Mouse (Mus musculus) liver, postnatal 0 days (tissue): Measurements from ENCODE around the gene Dclre1c. TPM values are rescaled to one million over a fixed set of nuclear protein-coding genes. Genes with fewer than 3 reads are reported as not detected.

Experiments
- ATAC-seq: fragments of 200-750 bp; cut with Nextera tagmentation; 2 replicates; pipeline ENCODE4 v1.8.0; 2017; ENCODE audit warnings: mild to moderate bottlenecking, moderate library complexity
- DNase-seq: peaks from one replicate; pipeline ENCODE4 v3.0.0-alpha.2; 2016
- H3K27ac ChIP-seq: fragments of 300-500 bp; sonication (generic); 2 replicates; pipeline ENCODE4 v1.5.1; 2014; ENCODE audit warnings: antibody characterized with exemption, moderate library complexity, mild to moderate bottlenecking, low read depth
- H3K27me3 ChIP-seq: fragments of 300-500 bp; sonication (generic); 2 replicates; pipeline ENCODE4 v1.6.1; 2014; ENCODE audit warnings: low read length, control low read depth, mixed read lengths; ENCODE audit not compliant: insufficient read depth
- H3K36me3 ChIP-seq: fragments of 300-500 bp; sonication (generic); replicated peaks from 2 replicates; pipeline ENCODE4 v1.6.1; 2014; ENCODE audit warnings: mild to moderate bottlenecking, control low read depth, low read length, moderate library complexity, mixed read lengths; ENCODE audit not compliant: insufficient read depth
- H3K4me1 ChIP-seq: fragments of 300-500 bp; sonication (generic); 2 replicates; pipeline ENCODE4 v1.6.1; 2014; ENCODE audit warnings: antibody characterized with exemption, mild to moderate bottlenecking, control low read depth; ENCODE audit not compliant: insufficient read depth
- H3K4me2 ChIP-seq: fragments of 300-500 bp; sonication (generic); 2 replicates; pipeline ENCODE4 v1.6.1; 2014; ENCODE audit warnings: low read depth, mild to moderate bottlenecking, low read length, moderate library complexity, mixed read lengths
- H3K4me3 ChIP-seq: fragments of 300-500 bp; sonication (generic); 2 replicates; pipeline ENCODE4 v1.5.1; 2014; ENCODE audit warnings: low read depth, low read length
- H3K9ac ChIP-seq: fragments of 300-500 bp; sonication (generic); replicated peaks from 2 replicates; pipeline ENCODE4 v1.6.1; 2014; ENCODE audit warnings: mild to moderate bottlenecking, moderate library complexity
- H3K9me3 ChIP-seq: fragments of 300-500 bp; sonication (generic); 2 replicates; pipeline ENCODE4 v1.6.1; 2016; ENCODE audit warnings: mild to moderate bottlenecking, control low read depth, low read length, mixed read lengths
- CTCF ChIP-seq: sonication (generic); IDR thresholded peaks from 2 replicates; pipeline ENCODE4 v1.5.1; 2016; ENCODE audit warnings: antibody characterized with exemption, low read depth
- EP300 ChIP-seq: IDR thresholded peaks from 2 replicates; pipeline ENCODE4 v1.6.1; 2016; ENCODE audit warnings: antibody characterized with exemption, low read depth, mild to moderate bottlenecking
- WGBS: fragments of 180-500 bp; shearing (Covaris S2); extraction: QIAGEN DNeasy Blood & Tissue Kit; methylation state at CpG from one replicate; pipeline ENCODE4 v1.1.7; 2014; ENCODE audit not compliant: insufficient replicate concordance; 5-methylcytosine and 5-hydroxymethylcytosine counted together
- polyA plus RNA-seq: library from polyadenylated mRNA; unstranded; fragments of >200 nt; fragmentation: Nextera tagmentation; extraction: Ambion mirVana; gene quantifications from 2 replicates; pipeline ENCODE4 v1.2.1, GENCODE M21; 2015

The Dclre1c gene
- polyA plus RNA-seq, 1 experiment from 2014 or later = 3.0 TPM

GRCm38 (mm10) chr2:3512552-3513454 lies 88.9 kb downstream of the Dclre1c start, which contains the start of the genes Gm45902, Hspa14 and Cdnf:
Gm45902 (minus strand) TSS chr2:3512790.
Hspa14 (minus strand) TSS chr2:3512814.
Cdnf (plus strand) TSS chr2:3513030.
- no peaks in the 10 kb centered on the region for H3K9me3 ChIP-seq
- peaks cover 27% of the 10 kb centered on the region for H3K36me3 ChIP-seq
- 2% methylated on average over 60 of the region's 60 CpGs for WGBS
- TF ChIP-seq EP300 = peak; percentile 88
- no peak for TF ChIP-seq CTCF
- H3K4me2 ChIP-seq = peak within 1 kb of the TSS; percentile 82
- H3K27me3 ChIP-seq = no peaks in the 10 kb centered on the region
- peak within 1 kb of the TSS; percentile 94 for H3K27ac ChIP-seq
- H3K9ac ChIP-seq = peak within 1 kb of the TSS; percentile 82
- peak; percentile 99 for ATAC-seq
- peaks cover 3% of the 10 kb centered on the region for H3K4me1 ChIP-seq
- peak; percentile 95 for DNase-seq
- H3K4me3 ChIP-seq = peak within 1 kb of the TSS; percentile 83

Other genes starting within 250 kb of the Dclre1c start
- gene Nmt2, start 139.9 kb upstream of the Dclre1c start, polyA plus RNA-seq = 17.1 and 17.4 TPM in 2 replicates
- 10.2 and 10.3 TPM in 2 replicates for gene Rpp38, start 91.5 kb upstream of the Dclre1c start, polyA plus RNA-seq
- 0.29 TPM in 1 of 2 replicates, not detected in the other for gene Acbd7, start 88.0 kb upstream of the Dclre1c start, polyA plus RNA-seq
- gene Olah, start 26.9 kb upstream of the Dclre1c start, polyA plus RNA-seq = not detected in 2 replicates
- gene Meig1, start 1.5 kb upstream of the Dclre1c start, polyA plus RNA-seq = 0.69 and 0.89 TPM in 2 replicates
- gene Suv39h2, start 50.9 kb downstream of the Dclre1c start, polyA plus RNA-seq = 2.3 and 2.5 TPM in 2 replicates
- 0.56 and 1.0 TPM in 2 replicates for gene Gm45902, start 88.7 kb downstream of the Dclre1c start, polyA plus RNA-seq
- 32.6 and 38.1 TPM in 2 replicates for gene Hspa14, start 88.7 kb downstream of the Dclre1c start, polyA plus RNA-seq
- gene Cdnf, start 88.9 kb downstream of the Dclre1c start, polyA plus RNA-seq = 0.12 and 0.40 TPM in 2 replicates
- 20.5 and 23.1 TPM in 2 replicates for gene Fam107b, start 146.4 kb downstream of the Dclre1c start, polyA plus RNA-seq